Mouse (Mus musculus): ENCODE data around the gene Cemip. TPM values are rescaled to one million over a fixed set of nuclear protein-coding genes. Genes with fewer than 3 reads are reported as not detected.
"Not testable (repeated sequence)": the region's sequence is repeated elsewhere in the genome, so short reads cannot be mapped to it uniquely, and the experiment has no call there.

The Cemip gene
- 10 to 100 TPM; 12.2 to 12.7 TPM for total RNA-seq (2021)
- long read RNA-seq, experiment 1, partial matches to known transcripts, result 0 of 7 reads
- long read RNA-seq, experiment 1, other reads (novel, unspliced or antisense), result 7 of 7 reads
- long read RNA-seq, experiment 2, result 0 reads

GRCm38 (mm10) chr7:84086039-84086829, at the start of gene Cemip:
Gene Cemip, minus strand, starts transcription at chr7:84086502.
- peak; percentile 90 for DNase-seq (ENCODE audit: low spot score in 2 of 2)

GRCm38 (mm10) chr7:84132704-84133103, 46.4 kb upstream of the Cemip start:
- DNase-seq (ENCODE audit: low spot score in 2 of 2), result no peak

GRCm38 (mm10) chr7:84131736-84132135, 45.4 kb upstream of the Cemip start:
- DNase-seq (ENCODE audit: low spot score in 2 of 2), result no peak

- peak in 1 of 2 experiments; percentile 20 for DNase-seq (ENCODE audit: low spot score in 2 of 2)
Measured at GRCm38 (mm10) chr7:84128661-84129060, 42.4 kb upstream of the Cemip start.

- DNase-seq (ENCODE audit: low spot score in 2 of 2), result no peak
Measured at GRCm38 (mm10) chr7:84125730-84126129, 39.4 kb upstream of the Cemip start.

- DNase-seq (ENCODE audit: low spot score in 2 of 2), result not testable (repeated sequence)
Measured at GRCm38 (mm10) chr7:84123651-84124050, 37.3 kb upstream of the Cemip start.

GRCm38 (mm10) chr7:84121778-84122177, 35.5 kb upstream of the Cemip start:
- DNase-seq (ENCODE audit: low spot score in 2 of 2), result no peak

- DNase-seq (ENCODE audit: low spot score in 2 of 2), result no peak
Measured at GRCm38 (mm10) chr7:84120142-84120760, 33.9 kb upstream of the Cemip start.

GRCm38 (mm10) chr7:84119216-84120105, 33.2 kb upstream of the Cemip start:
- no peak for DNase-seq (ENCODE audit: low spot score in 2 of 2)

- DNase-seq (ENCODE audit: low spot score in 2 of 2), result no peak
Measured at GRCm38 (mm10) chr7:84117543-84118122, 31.3 kb upstream of the Cemip start.

- no peak for DNase-seq (ENCODE audit: low spot score in 2 of 2)
Measured at GRCm38 (mm10) chr7:84116621-84117542, 30.6 kb upstream of the Cemip start.

- DNase-seq (ENCODE audit: low spot score in 2 of 2), result no peak
Measured at GRCm38 (mm10) chr7:84115385-84115784, 29.1 kb upstream of the Cemip start.

- no peak for DNase-seq (ENCODE audit: low spot score in 2 of 2)
Measured at GRCm38 (mm10) chr7:84114775-84115174, 28.5 kb upstream of the Cemip start.

GRCm38 (mm10) chr7:84113035-84113390, 26.7 kb upstream of the Cemip start:
- no peak for DNase-seq (ENCODE audit: low spot score in 2 of 2)

- DNase-seq (ENCODE audit: low spot score in 2 of 2), result no peak
Measured at GRCm38 (mm10) chr7:84112351-84113034, 26.2 kb upstream of the Cemip start.

GRCm38 (mm10) chr7:84111716-84112350, 25.5 kb upstream of the Cemip start:
- DNase-seq (ENCODE audit: low spot score in 2 of 2), result no peak

GRCm38 (mm10) chr7:84106942-84107341, 20.6 kb upstream of the Cemip start:
- no peak for DNase-seq (ENCODE audit: low spot score in 2 of 2)

GRCm38 (mm10) chr7:84102589-84102988, 16.3 kb upstream of the Cemip start:
- DNase-seq (ENCODE audit: low spot score in 2 of 2), result no peak

- DNase-seq (ENCODE audit: low spot score in 2 of 2), result no peak
Measured at GRCm38 (mm10) chr7:84100672-84101071, 14.4 kb upstream of the Cemip start.

Data from left cerebral cortex, adult 18-20 months (tissue).